Mouse (Mus musculus) lung, adult 2 months (tissue): ENCODE measurements around the gene Tpsab1.

ENCODE experiments used
- CTCF ChIP-seq: fragments of 200-500 bp; IDR thresholded peaks from 2 replicates; pipeline ENCODE4 v1.5.1; 2011; ENCODE audit warnings: mild to moderate bottlenecking, low read length, control low read depth; ENCODE audit not compliant: insufficient read depth
- POLR2A ChIP-seq: fragments of 200-500 bp; IDR thresholded peaks from 2 replicates; pipeline ENCODE4 v1.6.1; 2011; ENCODE audit warnings: low read depth, mild to moderate bottlenecking, control low read depth, low read length, borderline replicate concordance; ENCODE audit errors: extremely low read depth

- TF ChIP-seq POLR2A (no peak), CTCF (no peak)
Observed at GRCm38 (mm10) chr17:25341490-25341889, 3.9 kb downstream of the Tpsab1 start.
